In the genomic region with DNA sequence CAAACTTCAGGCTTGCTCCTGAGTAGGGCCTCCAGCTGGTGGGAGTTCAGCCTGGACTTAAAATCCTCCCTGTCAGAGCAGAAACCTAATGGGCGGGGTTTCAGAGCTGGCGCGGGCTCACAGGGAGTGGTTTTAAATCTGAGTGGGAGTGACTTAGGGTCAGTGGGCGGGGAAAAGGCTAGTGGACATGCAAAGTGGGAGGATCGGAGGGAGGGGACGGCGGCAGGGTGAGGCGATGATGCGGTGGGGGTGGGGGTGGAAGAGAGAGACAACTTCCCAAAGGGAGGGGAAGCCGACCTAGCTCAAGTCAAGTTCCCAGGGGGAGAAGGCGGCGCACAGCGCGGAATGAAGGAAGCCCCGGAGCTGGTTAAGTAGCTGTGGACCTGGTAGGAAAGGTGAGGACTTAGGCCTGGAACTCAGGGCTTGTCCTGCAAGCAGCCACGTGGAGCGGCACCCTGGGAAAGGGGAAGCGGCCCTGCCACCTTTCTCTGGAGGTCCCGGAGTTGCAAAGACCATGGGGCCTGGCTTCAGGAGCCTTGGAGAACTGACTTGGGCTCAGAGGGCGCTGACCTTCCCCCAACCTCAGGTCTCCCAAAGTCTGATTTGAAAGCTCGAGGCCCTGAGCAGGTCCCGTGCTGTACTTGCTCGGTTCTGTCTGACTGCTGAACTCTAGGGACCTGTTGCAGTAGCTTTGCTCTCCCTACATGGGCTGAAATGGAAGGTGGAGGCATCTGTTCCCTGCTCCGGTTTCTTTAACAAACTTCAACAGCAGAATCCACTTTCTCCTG, we compare ENCODE assay signal across 8 mouse cellular contexts. TPM values are rescaled to one million over a fixed set of nuclear protein-coding genes. Genes with fewer than 3 reads are reported as not detected.
DNase-seq lines count a peak whose midpoint lies in the region; ATAC-seq and TF ChIP-seq lines count a peak whose summit lies in the region.

A gene (plus strand): TSS at position 238 of the 788 bp plus-strand sequence.

- in situ Hi-C loops in CH12.LX (cut with MboI; ENCODE audit: low pct_ligation_motif_present, low pct_unique_long_range_greater_than_20kb, low sequenced_read_pairs) = no loop called here

- TF ChIP-seq CTCF in CH12.LX (conservative IDR thresholded peaks at IDR 0.05 in 1 of 2, IDR thresholded peaks at IDR 0.05 in 1 of 2; ENCODE audit: low read depth in 2 of 2, low read length in 2 of 2) = no peak
- no peak for TF ChIP-seq CTCF in liver, embryonic 14.5 days (IDR thresholded peaks at IDR 0.05; ENCODE audit: low read depth)

- peak; percentile 98 for ATAC-seq in heart, embryonic 15.5 days (replicated peaks; ENCODE audit: insufficient number of reproducible peaks, insufficient read depth, low FRiP score, low read depth)
- ATAC-seq in liver, embryonic 14.5 days (ENCODE audit: insufficient read depth) = peak; percentile 98
- ATAC-seq in stomach, embryonic 15.5 days (ENCODE audit: insufficient read depth, low FRiP score, low read depth) = peak; percentile 98

- no peak for TF ChIP-seq RAD21 in CH12.LX (IDR thresholded peaks at IDR 0.05; ENCODE audit: low read depth, low read length)

- H3K4me2 ChIP-seq in CH12.LX (ENCODE audit: insufficient read depth, low read depth, poor library complexity, severe bottlenecking) = peak within 1 kb of the TSS; percentile 95
- peak within 1 kb of the TSS; percentile 81 for H3K4me2 ChIP-seq in heart, embryonic 15.5 days
- H3K4me2 ChIP-seq in liver, embryonic 14.5 days (ENCODE audit: low read depth) = peak within 1 kb of the TSS; percentile 82
- peak within 1 kb of the TSS; percentile 79 for H3K4me2 ChIP-seq in stomach, embryonic 15.5 days

- under 1% methylated on average over 24 of the region's 24 CpGs for WGBS in forebrain, embryonic 10.5 days
- 1% methylated on average over 24 of the region's 24 CpGs for WGBS in heart, embryonic 15.5 days
- under 1% methylated on average over 24 of the region's 24 CpGs for WGBS in liver, embryonic 14.5 days (ENCODE audit: insufficient replicate concordance)
- under 1% methylated on average over 24 of the region's 24 CpGs for WGBS in stomach, embryonic 15.5 days

- H3K4me1 ChIP-seq in CH12.LX (ENCODE audit: control insufficient read depth in 1 of 2, insufficient read depth in 2 of 2) = peaks cover 5 to 38% of the 10 kb centered on the region in 2 experiments; a peak in 3 of 4 replicates
- H3K4me1 ChIP-seq in forebrain, embryonic 10.5 days = peaks cover 18% of the 10 kb centered on the region
- H3K4me1 ChIP-seq in heart, embryonic 15.5 days (replicated peaks) = peaks cover 13% of the 10 kb centered on the region
- peaks cover 0 to 8% of the 10 kb centered on the region in 2 experiments; a peak in 3 of 4 replicates for H3K4me1 ChIP-seq in liver, embryonic 14.5 days (replicated peaks; ENCODE audit: control insufficient read depth in 2 of 2, insufficient read depth in 2 of 2, low read length in 1 of 2)
- no peaks in the 10 kb centered on the region for H3K4me1 ChIP-seq in stomach, embryonic 15.5 days

- no peak for TF ChIP-seq EP300 in CH12.LX (IDR thresholded peaks at IDR 0.05; ENCODE audit: low read length)
- TF ChIP-seq EP300 in liver, embryonic 14.5 days (IDR thresholded peaks at IDR 0.05; ENCODE audit: low read depth) = no peak

- dilution Hi-C loops in CH12.LX (cut with MboI; ENCODE audit: extremely low pct_ligation_motif_present, extremely low pct_unique_long_range_greater_than_20kb, low sequenced_read_pairs) = no loop called here

- peaks cover 4% of the 10 kb centered on the region for H3K9me3 ChIP-seq in CH12.LX (replicated peaks; ENCODE audit: low read length)
- no peaks in the 10 kb centered on the region for H3K9me3 ChIP-seq in forebrain, embryonic 10.5 days
- no peaks in the 10 kb centered on the region for H3K9me3 ChIP-seq in heart, embryonic 15.5 days (replicated peaks)
- no peaks in the 10 kb centered on the region for H3K9me3 ChIP-seq in liver, embryonic 14.5 days (ENCODE audit: control insufficient read depth, low read length)
- no peaks in the 10 kb centered on the region for H3K9me3 ChIP-seq in stomach, embryonic 15.5 days

- H3K27ac ChIP-seq in CH12.LX (ENCODE audit: insufficient read depth, low read depth) = no peak within 1 kb of the TSS
- peak within 1 kb of the TSS; percentile 88 for H3K27ac ChIP-seq in forebrain, embryonic 10.5 days
- H3K27ac ChIP-seq in heart, embryonic 15.5 days = peak within 1 kb of the TSS; percentile 69
- peak within 1 kb of the TSS; percentile 20; the same call in 1 of the 2 replicates for H3K27ac ChIP-seq in liver, embryonic 14.5 days
- H3K27ac ChIP-seq in stomach, embryonic 15.5 days = peak within 1 kb of the TSS; percentile 80

- H3K27me3 ChIP-seq in CH12.LX (replicated peaks) = no peaks in the 10 kb centered on the region
- no peaks in the 10 kb centered on the region for H3K27me3 ChIP-seq in forebrain, embryonic 10.5 days (ENCODE audit: poor library complexity, severe bottlenecking)
- no peaks in the 10 kb centered on the region for H3K27me3 ChIP-seq in heart, embryonic 15.5 days
- H3K27me3 ChIP-seq in liver, embryonic 14.5 days (ENCODE audit: control insufficient read depth, insufficient read depth, low read length) = no peaks in the 10 kb centered on the region
- no peaks in the 10 kb centered on the region for H3K27me3 ChIP-seq in stomach, embryonic 15.5 days (replicated peaks)

- TF ChIP-seq POLR2A in CH12.LX (IDR thresholded peaks at IDR 0.05; ENCODE audit: low read depth, low read length) = peak; percentile 72

- peak; percentile 98 for DNase-seq in CH12.LX (ENCODE audit: extremely low read depth)
- DNase-seq in c-Kit-positive CD71-positive TER-119-negative erythroid progenitor cells, embryonic 14.5 days (ENCODE audit: low read depth) = peak; percentile 91
- DNase-seq in forebrain, embryonic 10.5 days (ENCODE audit: extremely low spot score, low spot score) = peak; percentile 86
- DNase-seq in kidney, postnatal 14 days = peak; percentile 94
- DNase-seq in liver, embryonic 14.5 days (ENCODE audit: low read depth in 3 of 3, low spot score in 3 of 3) = peak; percentile 85 to 86 (median 85)
- DNase-seq in neural tube, embryonic 10.5 days (ENCODE audit: extremely low spot score, low spot score) = peak; percentile 83

- peak within 1 kb of the TSS; percentile 71 to 84 (median 82) for H3K4me3 ChIP-seq in CH12.LX (replicated peaks in 1 of 3; ENCODE audit: low read depth in 2 of 3, low read length in 2 of 3, poor library complexity in 1 of 3)
- peak within 1 kb of the TSS; percentile 66 for H3K4me3 ChIP-seq in forebrain, embryonic 10.5 days
- peak within 1 kb of the TSS; percentile 57 for H3K4me3 ChIP-seq in heart, embryonic 15.5 days
- H3K4me3 ChIP-seq in liver, embryonic 14.5 days (ENCODE audit: insufficient read depth in 1 of 2, low read depth in 2 of 2, low read length in 2 of 2) = peak within 1 kb of the TSS; percentile 66 to 87
- peak within 1 kb of the TSS; percentile 57 for H3K4me3 ChIP-seq in stomach, embryonic 15.5 days (replicated peaks)

- peaks cover 0 to 8% of the 10 kb centered on the region in 2 experiments for H3K36me3 ChIP-seq in CH12.LX (replicated peaks in 1 of 2; ENCODE audit: control insufficient read depth in 1 of 2, insufficient read depth in 1 of 2, low read length in 1 of 2)
- no peaks in the 10 kb centered on the region for H3K36me3 ChIP-seq in forebrain, embryonic 10.5 days (replicated peaks)
- H3K36me3 ChIP-seq in heart, embryonic 15.5 days = no peaks in the 10 kb centered on the region
- no peaks in the 10 kb centered on the region for H3K36me3 ChIP-seq in liver, embryonic 14.5 days (replicated peaks; ENCODE audit: control insufficient read depth, insufficient read depth, low read depth)
- no peaks in the 10 kb centered on the region for H3K36me3 ChIP-seq in stomach, embryonic 15.5 days

- H3K79me2 ChIP-seq in CH12.LX (replicated peaks; ENCODE audit: control insufficient read depth, extremely low read depth, insufficient read depth, poor library complexity, severe bottlenecking) = peaks cover 2% of the 10 kb centered on the region; the same call in 1 of the 2 replicates

- peak within 1 kb of the TSS; percentile 80 for H3K9ac ChIP-seq in CH12.LX (ENCODE audit: insufficient read depth, low read depth)
- peak within 1 kb of the TSS; percentile 68 for H3K9ac ChIP-seq in heart, embryonic 15.5 days
- peak within 1 kb of the TSS; percentile 73 for H3K9ac ChIP-seq in liver, embryonic 14.5 days (replicated peaks)
- peak within 1 kb of the TSS; percentile 63; the same call in 1 of the 2 replicates for H3K9ac ChIP-seq in stomach, embryonic 15.5 days

TF ChIP-seq in CH12.LX, 34 proteins besides CTCF, POLR2A, EP300 and RAD21 (continues in another document):
- TF ChIP-seq MAZ (IDR thresholded peaks at IDR 0.05; ENCODE audit: low read depth, low read length) (peak; percentile 61; the same call in 1 of the 2 replicates), USF2 (conservative IDR thresholded peaks at IDR 0.05; ENCODE audit: low read depth, low read length) (no peak), ETS1 (conservative IDR thresholded peaks at IDR 0.05; ENCODE audit: low read depth, low read length) (no peak), MYC (IDR thresholded peaks at IDR 0.05; ENCODE audit: low read depth, low read length) (peak; percentile 95), E2F4 (IDR thresholded peaks at IDR 0.05; ENCODE audit: insufficient replicate concordance, low read depth, low read length) (no peak), CHD2 (IDR thresholded peaks at IDR 0.05; ENCODE audit: low read length) (peak; percentile 56), MAX (IDR thresholded peaks at IDR 0.05; ENCODE audit: low read length) (peak; percentile 90), PAX5 (IDR thresholded peaks at IDR 0.05; ENCODE audit: low read length) (no peak), ZMIZ1 (IDR thresholded peaks at IDR 0.05; ENCODE audit: low read depth, low read length) (0 out of 2 replicates have a peak, but pooled peaks have one; percentile 40), TBP (conservative IDR thresholded peaks at IDR 0.05; ENCODE audit: low read depth, low read length) (0 out of 2 replicates have a peak, but pooled peaks have one; percentile 10), IRF4 (IDR thresholded peaks at IDR 0.05; ENCODE audit: low read depth, low read length) (0 out of 2 replicates have a peak, but pooled peaks have one; percentile 7), TCF12 (IDR thresholded peaks at IDR 0.05; ENCODE audit: low read depth, low read length) (peak; percentile 51; the same call in 1 of the 2 replicates), BHLHE40 (IDR thresholded peaks at IDR 0.05; ENCODE audit: low read depth, low read length) (0 out of 2 replicates have a peak, but pooled peaks have one; percentile 53)

RNA-seq across cellular contexts. Expression of the gene that starts here (rescaled TPM):
- total RNA-seq in CH12.LX (2012; rRNA removed) = 27.2 and 29.2 TPM in 2 replicates
- total RNA-seq in CH12.LX (2014; rRNA removed) = 89.0 and 90.9 TPM in 2 replicates
- polyA plus RNA-seq in CH12.LX (2012; ENCODE audit: insufficient read length, low read depth) = 53.7 and 54.9 TPM in 2 replicates
- polyA plus RNA-seq in forebrain, embryonic 10.5 days (2016; fragmentation: Nextera tagmentation; extraction: Ambion mirVana) = 14.6 and 16.4 TPM in 2 replicates
- 22.2 and 22.8 TPM in 2 replicates for polyA plus RNA-seq in heart, embryonic 15.5 days (2015; fragmentation: Nextera tagmentation; extraction: Ambion mirVana)
- 15.4 and 20.8 TPM in 2 replicates for polyA plus RNA-seq in liver, embryonic 14.5 days (2012; rRNA removed)
- 33.2 and 38.5 TPM in 2 replicates for polyA plus RNA-seq in liver, embryonic 14.5 days (2014; fragmentation: Nextera tagmentation; extraction: Ambion mirVana)
- polyA plus RNA-seq in stomach, embryonic 15.5 days (2015; fragmentation: Nextera tagmentation; extraction: Ambion mirVana) = 27.0 and 31.9 TPM in 2 replicates
